Mouse (Mus musculus): ENCODE data around the gene Gm20388. TPM values are rescaled to one million over a fixed set of nuclear protein-coding genes. Genes with fewer than 3 reads are reported as not detected.
A peak's percentile ranks its signal among the peaks of the same experiment; 100 is the strongest.
"Not testable (repeated sequence)": the region's sequence is repeated elsewhere in the genome, so short reads cannot be mapped to it uniquely, and the experiment has no call there.

Gm20388 gene
- polyA plus RNA-seq, 1 experiment from 2014 or later: not detected

DNA sequence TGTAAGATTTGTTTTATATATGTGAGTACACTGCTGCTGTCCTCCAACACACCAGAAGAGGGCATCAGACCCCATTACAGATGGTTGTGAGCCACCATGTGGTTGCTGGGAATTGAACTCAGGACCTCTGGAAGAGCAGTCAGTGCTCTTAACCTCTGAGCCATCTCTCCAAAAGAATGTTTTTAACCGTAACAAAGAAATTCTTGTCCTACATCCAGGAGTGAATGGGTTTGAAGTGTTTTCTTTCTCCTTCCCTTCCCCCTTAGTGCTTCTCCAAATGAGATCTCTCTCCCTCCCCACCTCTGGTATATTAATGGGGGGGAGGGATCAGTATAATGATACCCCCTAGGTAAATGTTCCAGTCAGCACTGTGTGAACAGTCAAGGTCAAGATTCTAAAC lies 3609.4 kb downstream of the Gm20388 start:
- not testable (repeated sequence) for H3K4me2 ChIP-seq (replicated peaks; ENCODE audit: low read depth, low read length); H3K4me3 ChIP-seq (ENCODE audit: low read length); H3K9me3 ChIP-seq (ENCODE audit: control insufficient read depth, low read length); ATAC-seq (ENCODE audit: low FRiP score, low TSS enrichment); H3K9ac ChIP-seq (ENCODE audit: low read depth, low read length); H3K27ac ChIP-seq (ENCODE audit: low read depth, low read length); H3K27me3 ChIP-seq (ENCODE audit: control insufficient read depth, insufficient read depth, low read length); H3K4me1 ChIP-seq (ENCODE audit: control insufficient read depth, insufficient read depth, low read length)
- WGBS: 88% methylated on average over 1 of the region's 1 CpGs
- H3K36me3 ChIP-seq (ENCODE audit: control insufficient read depth, insufficient read depth, low read length): peaks cover 41% of the 10 kb centered on the region

DNA sequence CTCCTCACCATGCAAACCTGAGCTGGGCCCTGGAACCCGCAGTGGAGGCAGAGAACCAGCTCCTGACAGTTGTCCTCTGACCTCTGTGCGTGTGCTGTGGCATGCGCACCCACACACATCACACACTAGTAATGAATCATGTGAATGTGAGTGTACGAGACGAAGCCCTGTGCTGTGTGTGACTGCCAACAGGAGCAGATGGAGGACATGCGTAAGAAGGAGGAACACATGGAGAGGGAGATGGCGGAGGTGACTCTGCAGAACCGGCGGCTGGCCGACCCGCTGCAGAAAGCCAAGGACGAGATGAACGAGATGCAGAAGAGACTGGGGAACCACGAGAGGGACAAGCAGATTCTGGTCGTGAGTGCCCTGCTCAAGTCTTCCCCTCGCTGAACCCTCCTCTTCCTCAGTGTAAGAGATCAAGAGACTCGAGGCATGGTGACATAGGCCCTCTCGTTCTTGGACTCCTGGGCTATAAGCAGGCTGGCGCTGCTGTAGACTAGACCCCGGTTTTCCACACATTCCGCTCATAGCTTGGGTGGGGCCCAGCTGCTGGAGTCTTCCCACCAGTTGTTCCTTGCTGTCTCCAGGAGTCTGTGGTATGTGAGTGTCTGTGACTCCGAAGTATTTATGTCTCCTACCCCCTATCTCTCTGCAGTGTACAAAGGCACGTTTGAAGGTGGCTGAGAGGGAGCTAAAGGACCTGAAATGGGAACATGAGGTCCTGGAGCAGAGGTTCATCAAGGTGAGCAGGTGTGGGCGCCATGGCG lies 3617.3 kb downstream of the Gm20388 start:
- ATAC-seq (ENCODE audit: low FRiP score, low TSS enrichment): no peak
- Histone ChIP-seq H3K4me2 (replicated peaks; ENCODE audit: low read depth, low read length) (no peak overlapping the region), H3K4me3 (ENCODE audit: low read length) (no peak overlapping the region), H3K4me1 (ENCODE audit: control insufficient read depth, insufficient read depth, low read length) (no peaks in the 10 kb centered on the region), H3K9me3 (ENCODE audit: control insufficient read depth, low read length) (no peaks in the 10 kb centered on the region), H3K27ac (ENCODE audit: low read depth, low read length) (no peak overlapping the region), H3K36me3 (ENCODE audit: control insufficient read depth, insufficient read depth, low read length) (peaks cover 97% of the 10 kb centered on the region), H3K9ac (ENCODE audit: low read depth, low read length) (no peak overlapping the region), H3K27me3 (ENCODE audit: control insufficient read depth, insufficient read depth, low read length) (no peaks in the 10 kb centered on the region)
- 93% methylated on average over 25 of the region's 25 CpGs for WGBS

DNA sequence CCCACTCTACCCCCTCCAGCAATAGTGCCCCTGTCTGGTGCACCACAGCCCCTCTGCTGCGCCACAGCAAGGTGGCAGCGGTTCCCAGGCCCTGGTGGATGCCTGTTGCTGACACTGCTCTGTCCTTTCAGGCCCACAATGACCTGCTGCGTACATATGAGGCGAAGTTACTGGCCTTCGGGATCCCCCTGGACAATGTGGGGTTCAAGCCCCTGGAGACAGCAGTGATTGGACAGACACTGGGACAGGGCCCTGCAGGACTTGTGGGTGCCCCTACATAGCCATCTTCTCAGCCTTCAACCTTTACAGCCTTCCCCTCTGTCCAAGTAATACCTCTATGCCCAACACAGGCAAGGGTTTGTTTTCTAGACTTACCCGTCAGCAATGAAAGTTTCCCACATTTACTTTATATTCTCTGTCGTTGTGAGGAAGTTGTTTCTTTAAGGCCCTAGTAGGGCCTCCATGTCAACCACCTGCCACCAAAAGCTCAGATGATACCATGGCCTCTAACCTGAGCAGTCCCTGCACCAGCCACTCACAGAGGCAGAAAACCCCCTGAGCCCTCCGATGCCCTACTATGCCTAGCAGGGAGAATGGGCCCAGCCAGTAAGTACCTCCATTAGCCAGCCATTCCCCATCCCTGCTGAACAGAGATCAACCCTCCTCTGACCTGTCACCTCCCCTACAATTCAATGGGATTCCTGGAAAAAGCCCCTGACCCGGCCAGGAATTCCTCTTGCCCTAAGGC lies 3625.8 kb downstream of the Gm20388 start:
- no peak overlapping the region for H3K4me3 ChIP-seq (ENCODE audit: low read length)
- no peaks in the 10 kb centered on the region for H3K9me3 ChIP-seq (ENCODE audit: control insufficient read depth, low read length)
- ATAC-seq (ENCODE audit: low FRiP score, low TSS enrichment): no peak
- peaks cover 53% of the 10 kb centered on the region for H3K36me3 ChIP-seq (ENCODE audit: control insufficient read depth, insufficient read depth, low read length)
- 87% methylated on average over 9 of the region's 9 CpGs for WGBS
- no peak overlapping the region for H3K27ac ChIP-seq (ENCODE audit: low read depth, low read length)
- H3K27me3 ChIP-seq (ENCODE audit: control insufficient read depth, insufficient read depth, low read length): no peaks in the 10 kb centered on the region
- H3K4me2 ChIP-seq (replicated peaks; ENCODE audit: low read depth, low read length): no peak overlapping the region
- no peaks in the 10 kb centered on the region for H3K4me1 ChIP-seq (ENCODE audit: control insufficient read depth, insufficient read depth, low read length)
- no peak overlapping the region for H3K9ac ChIP-seq (ENCODE audit: low read depth, low read length)

DNA sequence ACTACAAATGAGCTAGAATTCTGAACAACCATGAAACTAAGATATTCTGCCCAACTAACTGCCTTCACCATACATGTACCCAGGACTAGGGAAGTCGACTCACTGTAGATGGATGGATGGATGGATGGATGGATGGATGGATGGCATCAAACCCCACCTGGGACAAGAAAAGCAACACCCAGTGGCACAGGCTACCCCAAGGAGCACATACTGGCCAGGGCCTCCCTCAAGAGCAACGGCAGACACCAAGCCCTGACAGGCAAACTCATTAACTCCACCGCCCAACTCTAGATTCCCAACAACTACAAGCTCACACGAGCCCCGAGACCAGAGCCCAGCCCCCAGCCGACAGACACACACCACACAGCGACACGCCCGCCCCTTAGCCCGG lies 3626.3 kb downstream of the Gm20388 start:
- WGBS: 34% methylated on average over 6 of the region's 10 CpGs
- Histone ChIP-seq H3K9me3 (ENCODE audit: control insufficient read depth, low read length) (no peaks in the 10 kb centered on the region), H3K36me3 (ENCODE audit: control insufficient read depth, insufficient read depth, low read length) (peaks cover 47% of the 10 kb centered on the region), H3K27me3 (ENCODE audit: control insufficient read depth, insufficient read depth, low read length) (no peaks in the 10 kb centered on the region), H3K27ac (ENCODE audit: low read depth, low read length) (no peak overlapping the region), H3K4me2 (replicated peaks; ENCODE audit: low read depth, low read length) (no peak overlapping the region), H3K4me3 (ENCODE audit: low read length) (no peak overlapping the region), H3K4me1 (ENCODE audit: control insufficient read depth, insufficient read depth, low read length) (no peaks in the 10 kb centered on the region), H3K9ac (ENCODE audit: low read depth, low read length) (no peak overlapping the region)
- 0 out of 2 replicates have a peak, but pooled peaks have one; percentile 49 for ATAC-seq (ENCODE audit: low FRiP score, low TSS enrichment)

DNA sequence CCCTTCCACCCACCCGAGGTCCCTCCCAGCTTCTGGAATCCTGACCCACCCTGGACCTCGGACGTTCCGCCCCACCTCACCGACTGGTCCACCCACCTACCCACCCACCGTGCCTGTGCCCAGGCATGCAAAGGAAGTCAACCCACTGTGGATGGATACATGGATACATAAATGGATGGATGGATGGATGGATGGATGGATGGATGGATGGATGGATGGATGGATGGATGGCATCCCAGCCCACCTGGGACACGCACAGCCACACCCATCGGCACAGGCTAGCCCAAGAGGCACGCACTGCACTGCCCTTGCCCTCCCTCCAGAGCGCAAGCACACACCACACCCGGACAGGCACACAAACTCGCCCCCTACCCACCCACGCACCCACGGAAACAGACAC lies 3627.0 kb downstream of the Gm20388 start:
- H3K27ac ChIP-seq (ENCODE audit: low read depth, low read length); H3K9ac ChIP-seq (ENCODE audit: low read depth, low read length); H3K4me2 ChIP-seq (replicated peaks; ENCODE audit: low read depth, low read length); H3K4me3 ChIP-seq (ENCODE audit: low read length); H3K4me1 ChIP-seq (ENCODE audit: control insufficient read depth, insufficient read depth, low read length); H3K9me3 ChIP-seq (ENCODE audit: control insufficient read depth, low read length); H3K27me3 ChIP-seq (ENCODE audit: control insufficient read depth, insufficient read depth, low read length); ATAC-seq (ENCODE audit: low FRiP score, low TSS enrichment): not testable (repeated sequence)
- H3K36me3 ChIP-seq (ENCODE audit: control insufficient read depth, insufficient read depth, low read length): peaks cover 41% of the 10 kb centered on the region
- WGBS: 70% methylated on average over 6 of the region's 14 CpGs

DNA sequence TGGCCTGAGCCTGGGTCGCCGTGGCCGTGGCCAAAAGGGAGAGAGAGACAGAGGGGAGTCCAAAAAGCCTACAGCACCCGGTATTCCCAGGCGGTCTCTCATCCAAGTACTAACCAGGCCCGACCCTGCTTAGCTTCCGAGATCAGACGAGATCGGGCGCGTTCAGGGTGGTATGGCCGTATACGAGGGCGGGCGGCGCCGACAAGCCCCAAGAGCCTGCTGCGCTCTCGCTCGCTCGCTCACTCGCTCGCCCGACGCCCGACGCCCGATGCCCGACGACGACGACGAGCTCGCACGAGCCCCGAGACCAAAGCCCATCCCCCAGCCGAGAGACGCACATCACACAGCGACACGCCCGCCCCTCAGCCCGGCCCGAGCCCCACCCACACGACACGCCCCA lies 3653.6 kb downstream of the Gm20388 start:
- H3K4me2 ChIP-seq (replicated peaks; ENCODE audit: low read depth, low read length); H3K9me3 ChIP-seq (ENCODE audit: control insufficient read depth, low read length); H3K27me3 ChIP-seq (ENCODE audit: control insufficient read depth, insufficient read depth, low read length); H3K27ac ChIP-seq (ENCODE audit: low read depth, low read length); H3K9ac ChIP-seq (ENCODE audit: low read depth, low read length); ATAC-seq (ENCODE audit: low FRiP score, low TSS enrichment); H3K4me1 ChIP-seq (ENCODE audit: control insufficient read depth, insufficient read depth, low read length); H3K4me3 ChIP-seq (ENCODE audit: low read length); H3K36me3 ChIP-seq (ENCODE audit: control insufficient read depth, insufficient read depth, low read length): not testable (repeated sequence)
- no CpG with 5 or more reads among the region's 45 CpGs for WGBS

DNA sequence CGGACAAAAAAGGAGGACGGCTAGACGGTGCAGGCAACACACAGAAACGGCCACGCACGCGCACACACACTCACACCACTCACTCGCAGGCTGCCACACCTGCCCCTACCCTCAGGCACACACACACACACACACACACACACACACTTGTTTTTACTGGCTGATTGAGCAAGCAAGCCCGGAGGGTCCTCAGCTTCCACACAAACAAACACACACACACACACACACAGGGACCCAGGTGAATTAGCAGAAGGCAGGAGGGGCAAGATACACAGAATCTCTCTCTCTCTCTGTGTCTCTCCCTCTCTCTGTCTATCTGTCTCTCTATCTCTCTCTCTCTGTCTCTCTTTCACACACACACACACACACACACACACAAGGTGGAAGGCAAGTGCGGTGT lies 3664.7 kb downstream of the Gm20388 start:
- H3K9me3 ChIP-seq (ENCODE audit: control insufficient read depth, low read length); ATAC-seq (ENCODE audit: low FRiP score, low TSS enrichment): not testable (repeated sequence)
- 71% methylated on average over 1 of the region's 10 CpGs for WGBS

DNA sequence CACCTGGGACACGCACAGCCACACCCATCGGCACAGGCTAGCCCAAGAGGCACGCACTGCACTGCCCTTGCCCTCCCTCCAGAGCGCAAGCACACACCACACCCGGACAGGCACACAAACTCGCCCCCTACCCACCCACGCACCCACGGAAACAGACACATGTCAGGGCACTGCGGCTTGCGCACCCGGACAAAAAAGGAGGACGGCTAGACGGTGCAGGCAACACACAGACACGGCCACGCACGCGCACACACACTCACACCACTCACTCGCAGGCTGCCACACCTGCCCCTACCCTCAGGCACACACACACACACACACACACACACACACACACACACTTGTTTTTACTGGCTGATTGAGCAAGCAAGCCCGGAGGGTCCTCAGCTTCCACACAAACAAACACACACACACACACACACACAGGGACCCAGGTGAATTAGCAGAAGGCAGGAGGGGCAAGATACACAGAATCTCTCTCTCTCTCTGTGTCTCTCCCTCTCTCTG lies 3690.1 kb downstream of the Gm20388 start:
- 81% methylated on average over 11 of the region's 19 CpGs for WGBS
- not testable (repeated sequence) for H3K4me3 ChIP-seq (ENCODE audit: low read length); H3K36me3 ChIP-seq (ENCODE audit: control insufficient read depth, insufficient read depth, low read length); H3K9ac ChIP-seq (ENCODE audit: low read depth, low read length); H3K9me3 ChIP-seq (ENCODE audit: control insufficient read depth, low read length); H3K4me2 ChIP-seq (replicated peaks; ENCODE audit: low read depth, low read length); H3K27me3 ChIP-seq (ENCODE audit: control insufficient read depth, insufficient read depth, low read length); H3K4me1 ChIP-seq (ENCODE audit: control insufficient read depth, insufficient read depth, low read length); H3K27ac ChIP-seq (ENCODE audit: low read depth, low read length); ATAC-seq (ENCODE audit: low FRiP score, low TSS enrichment)

More for the DNA sequence above, 3664.7 kb downstream of the Gm20388 start:
- not testable (repeated sequence) for H3K27ac ChIP-seq (ENCODE audit: low read depth, low read length); H3K4me2 ChIP-seq (replicated peaks; ENCODE audit: low read depth, low read length); H3K36me3 ChIP-seq (ENCODE audit: control insufficient read depth, insufficient read depth, low read length); H3K4me3 ChIP-seq (ENCODE audit: low read length); H3K27me3 ChIP-seq (ENCODE audit: control insufficient read depth, insufficient read depth, low read length); H3K9ac ChIP-seq (ENCODE audit: low read depth, low read length); H3K4me1 ChIP-seq (ENCODE audit: control insufficient read depth, insufficient read depth, low read length)

DNA sequence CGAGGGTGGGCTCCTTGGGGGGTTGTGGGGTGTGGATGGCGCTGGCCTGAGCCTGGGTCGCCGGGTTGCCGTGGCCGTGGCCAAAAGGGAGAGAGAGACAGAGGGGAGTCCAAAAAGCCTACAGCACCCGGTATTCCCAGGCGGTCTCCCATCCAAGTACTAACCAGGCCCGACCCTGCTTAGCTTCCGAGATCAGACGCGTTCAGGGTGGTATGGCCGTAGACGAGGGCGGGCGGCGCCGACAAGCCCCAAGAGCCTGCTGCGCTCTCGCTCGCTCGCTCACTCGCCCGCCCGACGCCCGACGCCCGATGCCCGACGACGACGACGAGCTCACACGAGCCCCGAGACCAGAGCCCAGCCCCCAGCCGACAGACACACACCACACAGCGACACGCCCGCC lies 3690.8 kb downstream of the Gm20388 start:
- not testable (repeated sequence) for H3K27me3 ChIP-seq (ENCODE audit: control insufficient read depth, insufficient read depth, low read length); H3K4me1 ChIP-seq (ENCODE audit: control insufficient read depth, insufficient read depth, low read length); ATAC-seq (ENCODE audit: low FRiP score, low TSS enrichment); H3K9ac ChIP-seq (ENCODE audit: low read depth, low read length); H3K36me3 ChIP-seq (ENCODE audit: control insufficient read depth, insufficient read depth, low read length); H3K9me3 ChIP-seq (ENCODE audit: control insufficient read depth, low read length); H3K27ac ChIP-seq (ENCODE audit: low read depth, low read length); H3K4me2 ChIP-seq (replicated peaks; ENCODE audit: low read depth, low read length); H3K4me3 ChIP-seq (ENCODE audit: low read length)
- no CpG with 5 or more reads among the region's 40 CpGs for WGBS
